Mouse (Mus musculus): ENCODE measurements around the gene Taldo1. TPM values are rescaled to one million over a fixed set of nuclear protein-coding genes. Genes with fewer than 3 reads are reported as not detected.
A peak's percentile ranks its signal among the peaks of the same experiment; 100 is the strongest.
"Not testable (repeated sequence)": the region's sequence is repeated elsewhere in the genome, so short reads cannot be mapped to it uniquely, and the experiment has no call there.

Gene Taldo1
- polyA plus RNA-seq, 1 experiment from 2014 or later, result 265 TPM

DNA sequence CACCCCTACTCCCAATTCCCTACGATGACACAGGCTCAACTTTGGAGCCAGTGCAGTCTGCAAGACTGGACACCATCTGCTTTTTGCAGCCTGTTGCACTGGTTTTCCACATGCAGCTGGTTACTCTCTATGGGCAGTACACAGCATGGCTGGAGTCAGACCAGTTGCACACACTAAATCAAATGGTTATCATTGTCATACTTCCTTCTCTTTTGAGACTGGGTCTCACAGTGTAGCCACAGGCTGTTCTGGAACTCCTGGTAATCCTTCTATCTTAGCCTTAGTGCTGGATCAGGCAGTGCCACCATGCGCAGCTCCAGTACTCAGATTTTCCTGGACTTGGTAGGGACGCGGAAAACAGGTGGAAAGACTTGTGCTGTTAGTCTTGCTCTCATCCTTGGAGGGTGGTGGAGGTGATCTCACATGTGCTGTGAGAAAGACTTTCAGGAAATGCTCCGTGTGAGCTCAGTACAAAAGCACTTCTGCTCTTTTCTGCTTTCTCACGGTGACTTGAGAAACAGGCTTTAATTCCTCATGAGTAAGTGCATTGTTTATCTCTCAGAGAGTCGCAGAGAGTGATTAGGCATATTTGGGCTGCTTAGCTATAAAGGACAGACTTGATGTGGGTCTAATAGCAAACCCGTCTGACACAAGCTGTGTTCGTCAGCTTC, 688 bp downstream of the Taldo1 start:
- 18% methylated on average over 9 of the region's 9 CpGs for WGBS (ENCODE audit: insufficient replicate concordance)
- Histone ChIP-seq H3K36me3 (replicated peaks; ENCODE audit: insufficient read depth, low read length) (peaks cover 16% of the 10 kb centered on the region), H3K9ac (replicated peaks) (peak overlapping the region; percentile 75), H3K27me3 (ENCODE audit: insufficient read depth, low read length) (no peaks in the 10 kb centered on the region), H3K4me1 (ENCODE audit: insufficient read depth) (peaks cover 36% of the 10 kb centered on the region), H3K9me3 (ENCODE audit: low read length) (no peaks in the 10 kb centered on the region), H3K4me2 (ENCODE audit: low read depth, low read length) (peak overlapping the region; percentile 92), H3K27ac (ENCODE audit: low read depth) (peak overlapping the region; percentile 95), H3K4me3 (ENCODE audit: low read depth, low read length) (peak overlapping the region; percentile 66)
- TF ChIP-seq CTCF (IDR thresholded peaks at IDR 0.05; ENCODE audit: low read depth) (no peak), EP300 (IDR thresholded peaks at IDR 0.05; ENCODE audit: low read depth) (peak; percentile 92)
- ATAC-seq (peak; percentile 44), DNase-seq (no peak)

DNA sequence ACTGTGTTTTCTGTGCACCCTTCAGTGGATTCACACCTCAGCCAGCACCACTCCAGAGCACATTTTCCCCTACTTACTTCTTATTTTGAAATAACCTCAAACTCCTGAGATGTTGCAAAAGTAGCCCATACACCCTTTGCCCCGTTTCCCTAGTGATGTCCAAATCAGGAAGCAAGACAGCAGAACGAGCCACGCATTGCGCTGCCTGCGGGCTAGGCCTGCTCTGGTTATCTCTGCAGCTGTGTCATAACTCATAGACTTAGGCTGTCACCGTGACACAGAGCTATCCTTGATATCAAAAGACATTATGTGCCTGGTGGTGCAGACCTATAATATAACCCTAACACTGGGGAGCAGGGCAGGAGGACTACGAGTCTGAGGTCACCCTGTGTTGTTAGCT, 2.2 kb downstream of the Taldo1 start:
- WGBS (ENCODE audit: insufficient replicate concordance), result 32% methylated on average over 7 of the region's 7 CpGs
- DNase-seq (peak; percentile 70), ATAC-seq (peak; percentile 35)
- peaks cover 26% of the 10 kb centered on the region for H3K4me1 ChIP-seq (ENCODE audit: insufficient read depth)
- peaks cover 31% of the 10 kb centered on the region for H3K36me3 ChIP-seq (replicated peaks; ENCODE audit: insufficient read depth, low read length)
- peak overlapping the region; percentile 66; the same call in 1 of the 2 replicates for H3K4me3 ChIP-seq (ENCODE audit: low read depth, low read length)
- H3K9me3 ChIP-seq (ENCODE audit: low read length), result no peaks in the 10 kb centered on the region
- H3K4me2 ChIP-seq (ENCODE audit: low read depth, low read length), result peak overlapping the region; percentile 92
- peak; percentile 77 for TF ChIP-seq EP300 (IDR thresholded peaks at IDR 0.05; ENCODE audit: low read depth)
- TF ChIP-seq CTCF (IDR thresholded peaks at IDR 0.05; ENCODE audit: low read depth), result no peak
- H3K9ac ChIP-seq (replicated peaks), result 0 out of 2 replicates have a peak overlapping the region, but pooled peaks have one; percentile 31
- no peaks in the 10 kb centered on the region for H3K27me3 ChIP-seq (ENCODE audit: insufficient read depth, low read length)
- peak overlapping the region; percentile 95 for H3K27ac ChIP-seq (ENCODE audit: low read depth)

DNA sequence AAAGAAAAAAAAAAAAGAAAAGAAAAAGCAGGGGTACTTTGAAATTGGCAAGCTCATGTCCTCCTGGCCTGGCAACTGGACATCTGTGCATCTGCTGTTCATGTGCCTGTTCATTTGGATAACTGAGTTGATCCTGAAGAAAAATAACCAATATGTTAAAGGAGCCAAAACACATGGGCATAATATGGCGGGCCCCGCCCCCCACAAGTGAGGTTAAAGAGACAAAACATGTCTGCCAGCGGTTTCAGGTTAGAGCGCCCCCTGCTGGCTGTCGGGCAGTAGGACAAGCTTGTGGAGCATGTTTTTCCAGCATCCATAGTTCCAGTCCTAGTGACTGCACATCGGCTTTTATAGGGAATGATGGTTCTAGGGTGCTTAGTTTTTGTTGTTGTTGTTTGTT, 2.8 kb downstream of the Taldo1 start:
- H3K4me1 ChIP-seq (ENCODE audit: insufficient read depth), result peaks cover 22% of the 10 kb centered on the region
- peaks cover 37% of the 10 kb centered on the region for H3K36me3 ChIP-seq (replicated peaks; ENCODE audit: insufficient read depth, low read length)
- ATAC-seq (no peak), DNase-seq (peak; percentile 92)
- peak overlapping the region; percentile 95 for H3K27ac ChIP-seq (ENCODE audit: low read depth)
- TF ChIP-seq CTCF (IDR thresholded peaks at IDR 0.05; ENCODE audit: low read depth) (peak; percentile 96), EP300 (IDR thresholded peaks at IDR 0.05; ENCODE audit: low read depth) (no peak)
- WGBS (ENCODE audit: insufficient replicate concordance), result 22% methylated on average over 6 of the region's 6 CpGs
- H3K4me3 ChIP-seq (ENCODE audit: low read depth, low read length), result no peak overlapping the region
- no peaks in the 10 kb centered on the region for H3K9me3 ChIP-seq (ENCODE audit: low read length)
- H3K4me2 ChIP-seq (ENCODE audit: low read depth, low read length), result peak overlapping the region; percentile 92
- no peaks in the 10 kb centered on the region for H3K27me3 ChIP-seq (ENCODE audit: insufficient read depth, low read length)
- no peak overlapping the region for H3K9ac ChIP-seq (replicated peaks)

DNA sequence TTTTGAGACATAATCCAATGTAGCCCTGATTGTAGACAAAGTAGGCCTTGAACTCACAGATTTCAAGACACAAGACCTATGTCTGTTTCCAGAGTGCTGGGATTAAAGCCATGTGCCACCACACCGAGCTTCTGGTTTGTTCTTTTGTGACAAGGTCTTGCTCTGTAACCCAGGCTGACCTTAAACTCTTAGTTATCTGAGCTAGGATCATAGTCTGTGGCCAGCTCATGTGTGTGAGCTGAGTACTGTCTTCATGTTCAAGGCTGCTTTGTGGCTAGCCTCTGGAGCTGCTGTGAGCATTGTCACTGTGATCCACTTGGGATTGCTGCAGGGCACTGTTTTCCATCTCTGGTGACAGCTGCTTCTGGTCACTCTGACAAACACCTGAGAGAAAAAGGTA, 3.3 kb downstream of the Taldo1 start:
- ATAC-seq (no peak), DNase-seq (no peak)
- H3K4me3 ChIP-seq (ENCODE audit: low read depth, low read length), result no peak overlapping the region
- no peak overlapping the region for H3K27ac ChIP-seq (ENCODE audit: low read depth)
- H3K27me3 ChIP-seq (ENCODE audit: insufficient read depth, low read length), result no peaks in the 10 kb centered on the region
- no peak overlapping the region for H3K4me2 ChIP-seq (ENCODE audit: low read depth, low read length)
- WGBS (ENCODE audit: insufficient replicate concordance), result 47% methylated on average over 1 of the region's 1 CpGs
- H3K36me3 ChIP-seq (replicated peaks; ENCODE audit: insufficient read depth, low read length), result peaks cover 43% of the 10 kb centered on the region
- TF ChIP-seq EP300 (IDR thresholded peaks at IDR 0.05; ENCODE audit: low read depth), result no peak
- no peak for TF ChIP-seq CTCF (IDR thresholded peaks at IDR 0.05; ENCODE audit: low read depth)
- H3K9ac ChIP-seq (replicated peaks), result no peak overlapping the region
- no peaks in the 10 kb centered on the region for H3K9me3 ChIP-seq (ENCODE audit: low read length)
- peaks cover 17% of the 10 kb centered on the region for H3K4me1 ChIP-seq (ENCODE audit: insufficient read depth)

DNA sequence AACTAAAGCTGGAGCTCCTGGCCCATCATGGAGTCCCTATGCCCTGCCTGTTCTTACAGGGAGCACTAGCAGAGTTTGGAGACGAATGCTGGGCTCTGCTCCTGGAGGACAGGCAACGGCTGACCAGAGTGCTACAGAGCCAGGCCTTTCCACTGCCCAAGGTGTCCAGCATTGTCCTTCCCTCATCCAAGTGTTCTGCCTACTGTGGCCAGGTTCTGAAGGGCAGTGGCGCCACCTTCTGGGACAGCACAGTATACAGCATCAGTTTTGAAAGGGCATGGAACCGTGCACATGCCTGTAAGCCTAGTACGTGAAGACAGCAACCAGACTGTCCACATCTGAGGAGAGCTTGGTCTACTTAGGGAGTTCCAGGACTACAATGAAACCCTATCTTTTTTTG, 11.3 kb downstream of the Taldo1 start:
- Histone ChIP-seq H3K36me3 (replicated peaks; ENCODE audit: insufficient read depth, low read length) (peaks cover 50% of the 10 kb centered on the region), H3K9ac (replicated peaks) (no peak overlapping the region), H3K27me3 (ENCODE audit: insufficient read depth, low read length) (no peaks in the 10 kb centered on the region), H3K4me1 (ENCODE audit: insufficient read depth) (no peaks in the 10 kb centered on the region), H3K27ac (ENCODE audit: low read depth) (no peak overlapping the region), H3K4me3 (ENCODE audit: low read depth, low read length) (no peak overlapping the region), H3K9me3 (ENCODE audit: low read length) (no peaks in the 10 kb centered on the region), H3K4me2 (ENCODE audit: low read depth, low read length) (no peak overlapping the region)
- DNase-seq, result peak; percentile 79
- peak; percentile 72 for ATAC-seq
- 37% methylated on average over 5 of the region's 5 CpGs for WGBS (ENCODE audit: insufficient replicate concordance)
- TF ChIP-seq EP300 (IDR thresholded peaks at IDR 0.05; ENCODE audit: low read depth) (no peak), CTCF (IDR thresholded peaks at IDR 0.05; ENCODE audit: low read depth) (peak; percentile 98)

DNA sequence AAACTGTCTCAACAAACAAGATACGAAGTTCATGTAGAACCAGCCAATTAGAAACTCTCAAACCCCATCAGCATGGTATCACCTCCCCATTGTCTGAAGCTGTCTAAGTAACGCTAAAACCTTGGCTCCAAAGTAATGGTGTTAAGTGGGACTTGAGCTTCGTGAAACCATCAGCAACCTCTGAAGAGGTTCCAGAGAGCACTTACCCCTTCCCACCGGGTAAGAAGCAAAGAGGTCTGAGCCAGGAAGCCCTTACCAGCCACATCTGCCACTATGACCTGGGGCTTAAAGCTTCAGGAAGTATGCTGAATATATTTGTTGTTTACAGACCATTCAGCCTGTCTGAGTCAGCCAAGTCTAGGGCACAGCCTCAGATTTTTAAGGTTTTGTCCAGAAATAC, 13.5 kb downstream of the Taldo1 start:
- TF ChIP-seq CTCF (IDR thresholded peaks at IDR 0.05; ENCODE audit: low read depth) (no peak), EP300 (IDR thresholded peaks at IDR 0.05; ENCODE audit: low read depth) (no peak)
- Histone ChIP-seq H3K9me3 (ENCODE audit: low read length) (no peaks in the 10 kb centered on the region), H3K9ac (replicated peaks) (no peak overlapping the region), H3K36me3 (replicated peaks; ENCODE audit: insufficient read depth, low read length) (peaks cover 45% of the 10 kb centered on the region), H3K4me2 (ENCODE audit: low read depth, low read length) (no peak overlapping the region), H3K4me3 (ENCODE audit: low read depth, low read length) (no peak overlapping the region), H3K27me3 (ENCODE audit: insufficient read depth, low read length) (no peaks in the 10 kb centered on the region), H3K27ac (ENCODE audit: low read depth) (no peak overlapping the region), H3K4me1 (ENCODE audit: insufficient read depth) (0 out of 2 replicates have a peak, but pooled peaks cover 4% of the 10 kb centered on the region)
- DNase-seq (no peak), ATAC-seq (no peak)
- 72% methylated on average over 4 of the region's 4 CpGs for WGBS (ENCODE audit: insufficient replicate concordance)

DNA sequence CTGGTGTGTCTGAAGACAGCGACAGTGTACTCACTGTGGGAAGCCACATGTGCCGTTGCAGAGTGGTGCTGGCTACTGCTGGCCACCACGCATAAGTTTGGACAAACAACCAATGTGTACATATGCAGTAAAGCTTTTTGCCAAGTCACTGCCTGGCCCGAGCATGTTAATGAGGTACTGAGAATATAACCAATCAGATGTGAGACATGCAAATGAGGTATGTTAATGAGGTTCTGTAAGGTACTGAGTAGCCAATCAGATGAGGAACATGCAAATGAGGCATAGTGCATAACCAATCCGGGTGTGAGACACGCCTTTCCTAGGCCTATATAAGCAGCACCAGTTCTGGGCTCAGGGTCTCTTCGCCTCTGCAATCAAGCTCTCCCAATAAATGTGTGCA, 15.7 kb downstream of the Taldo1 start:
- not testable (repeated sequence) for H3K4me3 ChIP-seq (ENCODE audit: low read depth, low read length); H3K27ac ChIP-seq (ENCODE audit: low read depth); H3K4me2 ChIP-seq (ENCODE audit: low read depth, low read length); H3K4me1 ChIP-seq (ENCODE audit: insufficient read depth); ATAC-seq; H3K9me3 ChIP-seq (ENCODE audit: low read length); H3K9ac ChIP-seq (replicated peaks); H3K27me3 ChIP-seq (ENCODE audit: insufficient read depth, low read length); DNase-seq
- 87% methylated on average over 7 of the region's 7 CpGs for WGBS (ENCODE audit: insufficient replicate concordance)
- H3K36me3 ChIP-seq (replicated peaks; ENCODE audit: insufficient read depth, low read length), result peaks cover 30% of the 10 kb centered on the region
